Mouse (Mus musculus) kidney, adult 18-20 months (tissue): ENCODE results near the gene St8sia1.

Experiments
- DNase-seq: peaks from one replicate; pipeline ENCODE4 v3.0.0; 2021

Gene St8sia1

GRCm38 (mm10) chr6:142859946-142860345, 104.3 kb downstream of the St8sia1 start:
- no peak for DNase-seq

GRCm38 (mm10) chr6:142858937-142859336, 105.3 kb downstream of the St8sia1 start:
- DNase-seq = peak; percentile 29

- DNase-seq = no peak
Measured at GRCm38 (mm10) chr6:142856258-142856874, 107.9 kb downstream of the St8sia1 start.

- no peak for DNase-seq
Measured at GRCm38 (mm10) chr6:142855761-142856160, 108.5 kb downstream of the St8sia1 start.

GRCm38 (mm10) chr6:142852419-142853377, 111.6 kb downstream of the St8sia1 start:
- no peak for DNase-seq

GRCm38 (mm10) chr6:142850436-142850835, 113.8 kb downstream of the St8sia1 start:
- DNase-seq = no peak

- DNase-seq = no peak
Measured at GRCm38 (mm10) chr6:142849326-142849725, 114.9 kb downstream of the St8sia1 start.

GRCm38 (mm10) chr6:142847914-142848674, 116.2 kb downstream of the St8sia1 start:
- DNase-seq = no peak

GRCm38 (mm10) chr6:142846855-142847254, 117.4 kb downstream of the St8sia1 start:
- DNase-seq = no peak

- DNase-seq = no peak
Measured at GRCm38 (mm10) chr6:142845066-142845465, 119.2 kb downstream of the St8sia1 start.

- no peak for DNase-seq
Measured at GRCm38 (mm10) chr6:142844061-142844460, 120.2 kb downstream of the St8sia1 start.

GRCm38 (mm10) chr6:142838501-142838900, 125.8 kb downstream of the St8sia1 start:
- DNase-seq = no peak

- no peak for DNase-seq
Measured at GRCm38 (mm10) chr6:142837326-142837725, 126.9 kb downstream of the St8sia1 start.

- DNase-seq = no peak
Measured at GRCm38 (mm10) chr6:142835726-142836125, 128.5 kb downstream of the St8sia1 start.

- no peak for DNase-seq
Measured at GRCm38 (mm10) chr6:142834911-142835310, 129.3 kb downstream of the St8sia1 start.

- no peak for DNase-seq
Measured at GRCm38 (mm10) chr6:142831706-142832105, 132.5 kb downstream of the St8sia1 start.

GRCm38 (mm10) chr6:142831243-142831642, 133.0 kb downstream of the St8sia1 start:
- no peak for DNase-seq

- peak; percentile 50 for DNase-seq
Measured at GRCm38 (mm10) chr6:142830221-142830620, 134.0 kb downstream of the St8sia1 start.

GRCm38 (mm10) chr6:142825449-142825848, 138.8 kb downstream of the St8sia1 start:
- DNase-seq = no peak

- no peak for DNase-seq
Measured at GRCm38 (mm10) chr6:142823008-142823787, 141.1 kb downstream of the St8sia1 start.

GRCm38 (mm10) chr6:142818306-142818705, 145.9 kb downstream of the St8sia1 start:
- DNase-seq = no peak

GRCm38 (mm10) chr6:142815513-142815912, 148.7 kb downstream of the St8sia1 start:
- DNase-seq = no peak
